Mouse (Mus musculus) heart, embryonic 14.5 days (tissue): ENCODE measurements around the gene Cfh. TPM values are rescaled to one million over a fixed set of nuclear protein-coding genes. Genes with fewer than 3 reads are reported as not detected.
A peak's percentile ranks its signal among the peaks of the same experiment; 100 is the strongest.

ENCODE experiments used
- ATAC-seq: fragments of 200-750 bp; cut with Nextera tagmentation; 2 replicates; pipeline ENCODE4 v1.8.0; 2017; ENCODE audit warnings: low read depth, moderate TSS enrichment; ENCODE audit not compliant: insufficient number of reproducible peaks, insufficient read depth, low FRiP score
- H3K27ac ChIP-seq, 2 experiments: fragments of 200-500 bp in 1 of 2; fragments of 300-500 bp in 1 of 2; sonication (generic) in 1 of 2; replicated peaks in 1 of 2; 2 replicates each; pipeline ENCODE4 v1.5.1; 2012 to 2014; ENCODE audit warnings: low read depth in 2 of 2, low read length in 2 of 2, control low read depth in 1 of 2, mild to moderate bottlenecking in 1 of 2, mixed read lengths in 1 of 2; ENCODE audit not compliant: control insufficient read depth in 1 of 2, insufficient read depth in 1 of 2
- H3K27me3 ChIP-seq: fragments of 300-500 bp; sonication (generic); 2 replicates; pipeline ENCODE4 v1.6.1; 2014; ENCODE audit warnings: mild to moderate bottlenecking, low read length, control low read depth; ENCODE audit not compliant: control insufficient read depth, insufficient read depth
- H3K36me3 ChIP-seq: fragments of 300-500 bp; sonication (generic); 2 replicates; pipeline ENCODE4 v1.6.1; 2014; ENCODE audit warnings: mild to moderate bottlenecking, control low read depth, low read length, mixed read lengths; ENCODE audit not compliant: control insufficient read depth, insufficient read depth
- H3K4me1 ChIP-seq, 2 experiments: fragments of 200-500 bp in 1 of 2; fragments of 300-500 bp in 1 of 2; sonication (generic) in 1 of 2; 2 replicates each; pipeline ENCODE4 v1.6.1; 2012 to 2014; ENCODE audit warnings: low read length in 2 of 2, control low read depth in 1 of 2, mixed read lengths in 1 of 2; ENCODE audit not compliant: control insufficient read depth in 2 of 2, insufficient read depth in 2 of 2
- H3K4me2 ChIP-seq: fragments of 300-500 bp; sonication (generic); 2 replicates; pipeline ENCODE4 v1.6.1; 2014; ENCODE audit warnings: mild to moderate bottlenecking, low read length
- H3K4me3 ChIP-seq, 2 experiments: fragments of 200-500 bp in 1 of 2; fragments of 300-500 bp in 1 of 2; sonication (generic) in 1 of 2; 2 replicates each; pipeline ENCODE4 v1.5.1; 2012 to 2014; ENCODE audit warnings: low read length in 2 of 2, mild to moderate bottlenecking in 2 of 2, control low read depth in 1 of 2, low read depth in 1 of 2, moderate library complexity in 1 of 2; ENCODE audit not compliant: control insufficient read depth in 1 of 2, insufficient read depth in 1 of 2
- H3K9ac ChIP-seq: fragments of 300-500 bp; sonication (generic); 2 replicates; pipeline ENCODE4 v1.6.1; 2014; ENCODE audit warnings: mild to moderate bottlenecking, low read length
- H3K9me3 ChIP-seq: fragments of 300-500 bp; sonication (generic); 2 replicates; pipeline ENCODE4 v1.6.1; 2016; ENCODE audit warnings: low read length, control low read depth; ENCODE audit not compliant: control insufficient read depth
- WGBS: fragments of 180-500 bp; shearing (Covaris S2); extraction: QIAGEN DNeasy Blood & Tissue Kit; methylation state at CpG from one replicate; pipeline ENCODE4 v1.1.7; 2014; 5-methylcytosine and 5-hydroxymethylcytosine counted together
- polyA plus RNA-seq: library from polyadenylated mRNA; unstranded; fragments of >200 nt; fragmentation: Nextera tagmentation; extraction: Ambion mirVana; gene quantifications from 2 replicates; pipeline ENCODE4 v1.2.1, GENCODE M21; 2014

The Cfh gene
- polyA plus RNA-seq, 1 experiment from 2014 or later, result 35.7 TPM

DNA sequence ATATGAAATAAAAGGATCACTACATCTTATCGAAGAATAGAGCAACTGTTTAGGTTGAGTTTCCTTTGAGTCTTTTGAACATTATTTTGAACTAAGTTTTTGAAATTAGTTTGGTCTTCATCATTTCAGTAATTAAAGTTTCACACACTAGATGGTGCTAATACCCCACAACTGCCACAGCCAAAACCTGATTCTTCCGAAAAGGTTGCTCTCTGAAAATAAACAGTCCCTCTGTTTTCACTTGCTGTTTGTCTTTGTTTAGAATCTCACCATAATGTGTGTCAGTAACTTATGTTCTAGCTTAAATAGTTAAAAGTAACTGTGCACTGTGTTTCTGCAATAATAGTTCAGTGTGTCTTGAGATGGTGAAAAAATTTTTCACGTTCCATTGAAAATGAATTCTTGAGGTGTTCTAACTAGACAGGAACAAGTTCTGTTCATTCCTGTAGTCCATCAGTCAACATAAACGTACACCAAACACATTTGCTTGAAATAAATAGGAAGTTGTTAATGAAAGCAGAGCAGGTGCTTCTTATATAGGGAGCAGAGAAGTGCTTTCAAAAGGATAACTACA lies 11.9 kb downstream of the Cfh start:
- no peaks in the 10 kb centered on the region for H3K36me3 ChIP-seq

DNA sequence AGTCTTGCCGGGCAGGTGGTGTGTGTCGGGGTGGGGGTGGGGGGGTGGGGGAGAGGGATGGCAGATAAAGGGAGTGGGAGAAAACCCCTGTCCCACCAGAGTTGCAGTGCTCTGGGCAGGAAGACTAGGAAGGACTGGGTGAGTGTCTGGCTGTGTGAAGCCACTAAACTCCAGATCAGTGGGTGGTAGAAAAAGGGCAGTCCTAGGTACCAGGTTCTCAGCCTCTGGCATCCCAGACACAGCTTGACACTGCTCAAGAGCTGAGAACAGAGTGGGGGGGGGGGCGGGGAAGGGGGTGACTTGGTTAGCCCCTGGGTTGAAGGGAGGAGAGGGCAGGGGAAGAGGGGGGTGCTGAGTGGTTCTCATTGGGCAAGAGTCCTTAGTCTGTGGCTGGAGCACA lies 24.6 kb downstream of the Cfh start:
- no peaks in the 10 kb centered on the region for H3K27me3 ChIP-seq
- ATAC-seq, result no peak
- no peak overlapping the region for H3K4me2 ChIP-seq
- H3K36me3 ChIP-seq, result no peaks in the 10 kb centered on the region
- no peak overlapping the region for H3K9ac ChIP-seq
- H3K4me1 ChIP-seq, result no peaks in the 10 kb centered on the region
- no peak overlapping the region for H3K27ac ChIP-seq
- WGBS, result 77% methylated on average over 2 of the region's 3 CpGs
- H3K9me3 ChIP-seq, result no peaks in the 10 kb centered on the region
- no peak overlapping the region for H3K4me3 ChIP-seq

More for the DNA sequence above, 11.9 kb downstream of the Cfh start:
- Histone ChIP-seq H3K4me3 (no peak overlapping the region), H3K27ac (no peak overlapping the region), H3K4me2 (0 out of 2 replicates have a peak overlapping the region, but pooled peaks have one; percentile 5), H3K9me3 (no peaks in the 10 kb centered on the region), H3K4me1 (no peaks in the 10 kb centered on the region), H3K27me3 (no peaks in the 10 kb centered on the region), H3K9ac (no peak overlapping the region)
- 32% methylated on average over 4 of the region's 4 CpGs for WGBS
- no peak for ATAC-seq

DNA sequence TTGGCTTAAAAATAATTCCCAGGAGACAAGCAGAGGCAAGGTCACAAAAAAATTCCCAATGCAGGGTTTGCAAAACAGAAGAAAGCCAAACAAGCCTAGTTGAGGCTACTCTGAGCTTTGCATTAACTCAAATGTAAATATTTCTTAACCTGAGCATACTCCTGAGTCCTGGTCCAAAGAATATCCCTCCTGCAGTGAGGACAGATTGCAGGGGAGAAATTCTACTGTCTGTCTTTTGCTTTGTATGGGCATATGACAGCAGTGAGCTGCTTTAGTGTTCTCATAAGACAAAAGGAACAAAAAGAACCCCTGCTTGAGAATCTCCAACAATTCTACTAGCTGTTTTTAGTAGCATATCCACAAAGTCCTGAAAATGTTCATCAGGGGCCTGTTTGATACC lies 114.1 kb downstream of the Cfh start:
- H3K4me2 ChIP-seq, result no peak overlapping the region
- ATAC-seq, result no peak
- no peaks in the 10 kb centered on the region for H3K36me3 ChIP-seq
- no peaks in the 10 kb centered on the region for H3K27me3 ChIP-seq
- H3K27ac ChIP-seq, result no peak overlapping the region
- no peaks in the 10 kb centered on the region for H3K9me3 ChIP-seq
- no peak overlapping the region for H3K4me3 ChIP-seq
- no peaks in the 10 kb centered on the region for H3K4me1 ChIP-seq
- no peak overlapping the region for H3K9ac ChIP-seq

Other genes with a start within 250 kb of the Cfh start
- 0.74 and 1.7 TPM in 2 replicates for gene Kcnt2, start 62.4 kb upstream of the Cfh start, polyA plus RNA-seq